Mouse (Mus musculus): ENCODE results near the gene Socs2. TPM values are rescaled to one million over a fixed set of nuclear protein-coding genes. Genes with fewer than 3 reads are reported as not detected.

The Socs2 gene
- 10 to 100 TPM; 25.3 to 26.5 TPM for total RNA-seq (2021)
- long read RNA-seq, experiment 1, transcript Socs2-201 (3 exons, 2,222 nt): major isoform, 36 of 46 reads
- long read RNA-seq, experiment 1, partial matches to known transcripts: 1 of 46 reads
- long read RNA-seq, experiment 1, other reads (novel, unspliced or antisense): 5 of 46 reads
- long read RNA-seq, experiment 2, partial matches to known transcripts: 0 of 1 reads
- long read RNA-seq, experiment 2, other reads (novel, unspliced or antisense): 0 of 1 reads

DNA sequence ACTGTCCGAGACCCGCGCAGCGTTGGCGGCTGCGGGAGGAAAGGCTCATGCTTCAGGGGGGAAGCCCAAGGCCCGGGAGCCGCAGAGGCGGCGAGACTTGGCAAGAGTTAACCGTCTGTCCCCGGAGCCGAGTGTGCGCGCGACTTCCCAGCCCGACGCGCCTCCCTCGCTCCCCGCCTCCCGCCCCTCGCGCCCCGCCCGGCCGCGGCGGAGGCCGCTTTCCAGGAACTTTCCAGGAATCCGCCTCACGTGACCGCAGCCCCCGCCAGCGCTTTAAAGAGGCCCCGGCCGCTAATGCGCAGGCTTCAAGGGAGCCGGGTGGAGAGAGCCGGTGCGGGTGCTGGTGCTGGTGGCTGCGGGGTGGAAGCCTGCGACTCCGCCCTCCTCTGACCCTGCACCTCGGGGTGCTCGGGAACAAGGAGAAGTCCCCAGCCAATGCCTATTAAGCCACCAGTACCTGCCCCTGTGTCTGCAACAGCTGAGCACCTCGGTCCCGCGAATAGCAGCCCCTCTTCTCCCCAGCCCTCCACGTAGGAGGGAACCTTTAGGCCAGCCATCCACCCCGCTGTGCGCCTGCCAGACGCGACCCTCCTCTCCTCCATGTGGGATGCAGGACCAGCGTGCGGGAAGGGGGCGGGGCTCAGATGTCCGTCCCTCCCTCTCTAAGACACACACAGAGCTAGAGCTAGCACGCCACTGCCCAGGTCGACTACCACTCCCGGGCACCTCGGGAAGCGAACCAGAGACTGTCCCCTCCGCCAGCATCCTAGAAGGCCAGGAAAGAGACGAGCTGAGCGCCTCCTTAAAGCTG is at the start of gene Socs2:
Gene Socs2 (minus strand): TSS at position 496 of the 811 bp plus-strand sequence.
- DNase-seq: peak; percentile 94 to 95

- peak; percentile 17 to 37 for DNase-seq
These were observed 48.5 kb upstream of the Socs2 start for GRCm38 (mm10) chr10:95465485-95465896.

GRCm38 (mm10) chr10:95464527-95464926 is 47.5 kb upstream of the Socs2 start:
- DNase-seq: no peak

DNA sequence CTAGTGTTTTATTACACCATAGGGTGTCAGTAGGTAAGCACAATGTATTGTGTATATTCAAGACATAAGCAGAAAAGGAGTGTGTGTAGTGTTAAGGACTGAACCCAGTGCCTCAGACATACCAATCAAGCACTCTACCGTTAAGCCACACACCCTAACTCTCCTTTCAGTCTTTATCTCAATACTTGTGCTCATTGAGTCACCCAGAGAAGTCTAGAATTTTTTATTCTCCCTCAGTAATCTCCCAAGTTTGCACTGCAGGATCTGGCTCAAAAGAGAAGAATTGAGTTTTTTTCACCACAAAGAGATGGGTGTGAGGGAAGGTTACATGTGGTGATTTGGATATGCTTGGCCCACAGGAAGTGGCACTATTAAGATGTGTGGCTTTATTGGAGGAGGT is 45.3 kb upstream of the Socs2 start:
- no peak for DNase-seq

GRCm38 (mm10) chr10:95461053-95461553 is 44.1 kb upstream of the Socs2 start:
- no peak for DNase-seq

DNA sequence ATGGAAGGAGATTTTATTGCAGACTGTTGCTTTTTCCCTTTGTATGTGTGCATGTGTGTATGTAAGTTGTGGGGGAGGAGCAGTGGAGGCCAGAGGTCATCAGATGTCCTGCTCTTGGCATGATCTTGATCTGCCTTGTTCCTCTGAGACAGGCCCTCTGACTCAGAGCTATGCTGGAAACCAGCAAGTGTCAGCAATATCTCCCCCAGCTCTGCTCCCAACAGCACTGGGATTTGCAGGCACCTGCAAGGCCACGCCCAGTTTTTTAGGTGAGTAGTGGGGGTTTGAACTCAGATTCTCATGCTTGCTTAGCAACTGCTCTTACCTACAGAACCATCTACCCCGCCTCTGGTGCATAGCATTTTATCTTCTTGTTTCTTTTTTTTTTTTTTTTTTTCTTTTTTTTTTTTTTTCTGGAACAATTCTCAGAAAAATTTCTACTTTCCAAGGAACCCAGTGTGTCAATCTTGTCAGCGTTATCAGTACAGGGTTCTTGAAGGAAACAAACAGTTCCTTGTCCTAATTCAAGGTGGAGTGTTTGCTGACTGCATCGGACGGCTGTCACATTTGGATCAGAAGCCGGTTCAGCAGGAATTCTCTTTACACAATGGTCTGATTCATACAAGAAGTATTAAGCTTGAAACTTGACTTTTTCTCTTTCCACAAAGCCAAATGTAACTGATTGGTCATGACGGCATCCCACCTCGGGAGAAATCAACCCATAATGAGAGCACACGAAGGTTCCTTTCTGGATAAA is 41.2 kb upstream of the Socs2 start:
- DNase-seq: peak; percentile 13 to 17

DNA sequence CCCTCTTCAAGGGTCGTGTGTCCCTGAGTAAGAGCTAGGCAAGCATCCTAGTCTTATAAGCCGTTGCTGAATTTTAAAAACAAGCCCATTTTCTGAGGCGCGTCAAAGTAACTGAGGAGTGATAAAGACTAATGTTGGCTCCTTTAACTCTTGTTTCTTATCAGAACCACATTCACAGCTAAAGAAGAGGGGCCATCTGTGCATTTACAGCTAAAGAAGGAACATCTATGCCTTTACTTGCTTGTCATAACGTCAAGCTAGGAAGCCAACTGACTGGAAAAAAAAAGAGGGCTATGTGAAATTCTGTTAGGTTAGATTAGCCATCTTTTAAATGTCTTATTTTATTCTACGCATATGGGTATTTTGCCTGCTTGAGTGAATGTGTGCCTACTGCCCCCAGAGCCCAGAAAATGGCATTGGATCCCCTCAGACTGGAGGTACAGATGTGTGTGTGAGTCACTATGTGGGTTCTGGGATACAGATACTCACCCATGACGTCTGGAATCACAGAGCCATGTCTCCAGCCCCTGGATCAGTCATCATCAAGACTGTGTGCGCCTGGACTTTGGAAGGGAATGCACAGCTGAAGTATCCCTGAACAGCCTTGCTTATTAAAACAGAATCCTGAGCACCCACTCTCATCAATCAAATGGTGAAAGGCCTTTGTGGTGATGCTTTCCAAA is 40.5 kb upstream of the Socs2 start:
- no peak for DNase-seq

GRCm38 (mm10) chr10:95456103-95456502 is 39.1 kb upstream of the Socs2 start:
- DNase-seq: no peak

DNA sequence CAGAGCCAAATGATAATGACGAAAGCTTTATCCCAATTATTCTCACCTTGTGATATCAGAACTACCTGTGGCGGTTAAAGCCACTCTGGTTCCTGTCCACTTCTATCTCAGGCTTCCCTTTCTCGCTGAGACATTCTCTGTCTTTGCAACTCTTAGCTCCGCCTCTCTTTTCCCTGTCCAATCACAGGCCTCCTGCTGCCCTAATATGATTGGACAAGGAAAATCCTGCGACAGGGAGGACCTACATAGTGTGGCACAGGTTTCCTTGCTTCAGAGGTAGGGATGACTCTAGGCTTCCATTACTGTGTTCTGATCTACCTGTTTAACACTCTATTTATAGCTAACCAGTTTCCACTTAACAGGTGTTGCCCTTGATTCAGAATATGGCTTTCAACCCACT is 36.3 kb upstream of the Socs2 start:
- DNase-seq: no peak

GRCm38 (mm10) chr10:95449033-95449432 is 32.1 kb upstream of the Socs2 start:
- DNase-seq: no peak

- DNase-seq: no peak
These were observed 31.0 kb upstream of the Socs2 start for GRCm38 (mm10) chr10:95447954-95448353.

- no peak for DNase-seq
These were observed 28.4 kb upstream of the Socs2 start for GRCm38 (mm10) chr10:95445104-95446056.

- no peak for DNase-seq
These were observed 25.4 kb upstream of the Socs2 start for GRCm38 (mm10) chr10:95442334-95442733.

- DNase-seq: no peak
These were observed 23.6 kb upstream of the Socs2 start for GRCm38 (mm10) chr10:95440566-95440965.

- no peak for DNase-seq
These were observed 22.8 kb upstream of the Socs2 start for GRCm38 (mm10) chr10:95439718-95440339.

GRCm38 (mm10) chr10:95438941-95439340 is 22.0 kb upstream of the Socs2 start:
- no peak for DNase-seq

DNA sequence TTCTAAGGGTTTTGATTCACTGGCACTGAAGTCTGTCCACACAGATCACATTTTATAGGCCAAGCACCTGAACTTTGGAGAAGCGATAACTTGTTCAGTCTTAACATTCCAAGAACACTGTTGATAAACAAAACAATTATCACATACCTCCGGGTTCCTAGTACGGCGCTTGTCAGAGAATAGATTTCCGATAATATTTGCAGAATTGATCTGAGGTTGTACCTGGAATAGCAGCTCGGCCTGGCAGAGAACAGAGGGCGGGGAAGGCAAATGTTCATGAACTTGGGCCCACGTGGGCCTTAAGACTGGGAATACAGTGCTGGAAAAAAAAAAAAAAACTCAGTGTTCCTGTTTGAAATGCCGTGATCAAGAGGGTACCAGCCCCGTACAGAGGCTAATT is 13.3 kb upstream of the Socs2 start:
- DNase-seq: no peak

DNA sequence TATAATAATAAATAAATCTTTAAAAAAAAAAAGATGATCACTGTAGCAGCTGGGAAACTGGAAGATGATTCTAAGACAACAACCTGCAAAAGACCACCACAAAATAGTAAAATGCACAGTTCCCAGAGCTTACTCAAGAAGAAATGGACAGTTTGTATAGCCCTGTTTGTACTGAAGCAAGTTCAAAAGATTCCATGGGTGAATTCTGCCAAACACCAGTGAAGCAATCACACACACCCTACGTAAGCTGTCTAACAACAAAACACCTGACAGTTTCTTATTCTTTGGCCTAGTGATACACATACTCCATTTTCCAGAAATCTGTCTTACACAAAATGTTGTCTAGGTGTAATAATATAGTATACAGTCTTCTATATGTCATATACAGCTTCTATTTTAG is 12.1 kb upstream of the Socs2 start:
- DNase-seq: no peak

- no peak for DNase-seq
These were observed 9.5 kb upstream of the Socs2 start for GRCm38 (mm10) chr10:95426207-95427115.
